In the genomic region with DNA sequence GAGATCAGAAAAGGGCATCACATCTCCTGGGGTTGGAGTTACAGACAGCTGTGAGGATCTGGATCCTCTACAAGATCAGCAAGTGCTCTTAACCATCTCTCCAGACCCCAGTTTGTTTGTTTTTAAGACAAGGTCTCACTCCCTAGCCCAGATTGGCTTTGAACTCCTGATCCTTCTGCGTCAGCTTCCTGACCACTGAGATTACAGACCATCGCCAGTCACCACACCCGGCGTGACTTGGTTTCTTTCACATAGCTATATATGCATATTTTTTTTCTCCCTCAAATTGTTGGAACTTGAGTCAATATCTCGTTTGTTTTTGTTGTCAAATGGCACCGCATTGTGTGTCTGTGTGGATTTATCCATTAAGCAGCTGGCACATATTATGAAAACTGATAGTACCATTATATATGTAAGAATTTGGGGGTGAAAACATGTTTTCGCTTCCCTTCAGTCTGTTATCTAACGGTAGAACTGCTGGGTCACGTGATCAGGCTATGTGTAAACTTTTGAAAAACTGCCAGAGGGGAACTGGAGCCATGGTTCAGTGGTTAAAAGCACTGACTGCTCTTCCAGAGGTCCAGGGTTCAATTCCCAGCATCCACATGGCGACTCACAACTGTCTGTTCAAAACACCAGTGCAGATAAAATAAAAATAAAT, we compare ENCODE assay signal across 16 mouse cellular contexts. TPM values are rescaled to one million over a fixed set of nuclear protein-coding genes. Genes with fewer than 3 reads are reported as not detected.
DNase-seq lines count a peak whose midpoint lies in the region; ATAC-seq and TF ChIP-seq lines count a peak whose summit lies in the region.
"Had no signal": no experiment of that assay in that cellular context is flagged by ENCODE, and none has a peak within 500 bp of the region (broad histone marks: within the 10 kb centered on the region; RNA-seq: fewer than 3 reads in every experiment).

No protein-coding gene starts in this region.

- ATAC-seq in liver, embryonic 12.5 days = peak; percentile 46
- 0 out of 2 replicates have a peak, but pooled peaks have one; percentile 27 for ATAC-seq in neutrophil, adult 5-6 weeks (ENCODE audit: extremely low read depth, insufficient number of reproducible peaks, low FRiP score, poor library complexity, severe bottlenecking)
- ATAC-seq in forebrain, embryonic 11.5 days (replicated peaks; ENCODE audit: low FRiP score) = no peak
- ATAC-seq: midbrain, embryonic 13.5 days; Patski had no signal

- peaks cover 28% of the 10 kb centered on the region for H3K4me1 ChIP-seq in bone marrow macrophage, adult 2 months (ENCODE audit: control insufficient read depth, insufficient read depth, low read length)
- H3K4me1 ChIP-seq in liver, embryonic 12.5 days = peaks cover 98% of the 10 kb centered on the region
- no peaks in the 10 kb centered on the region for H3K4me1 ChIP-seq in forebrain, embryonic 11.5 days (replicated peaks; ENCODE audit: control insufficient read depth, insufficient read depth, low read length)
- H3K4me1 ChIP-seq: midbrain, embryonic 13.5 days had no signal

- H3K27ac ChIP-seq in bone marrow macrophage, adult 2 months (ENCODE audit: insufficient read depth, low read depth, low read length) = 0 out of 2 replicates have a peak overlapping the region, but pooled peaks have one; percentile 2
- peak overlapping the region; percentile 84 for H3K27ac ChIP-seq in liver, embryonic 12.5 days
- no peak overlapping the region for H3K27ac ChIP-seq in forebrain, embryonic 11.5 days (ENCODE audit: low read depth, low read length)
- H3K27ac ChIP-seq: heart, adult 2 months; midbrain, embryonic 13.5 days had no signal

- peak overlapping the region; percentile 49 for H3K9ac ChIP-seq in liver, embryonic 12.5 days
- H3K9ac ChIP-seq in forebrain, embryonic 11.5 days (ENCODE audit: low read length) = no peak overlapping the region
- H3K9ac ChIP-seq: lung, embryonic 14.5 days; midbrain, embryonic 13.5 days had no signal

- WGBS in liver, embryonic 12.5 days (ENCODE audit: insufficient replicate concordance) = 28% methylated on average over 10 of the region's 10 CpGs
- 85% methylated on average over 10 of the region's 10 CpGs for WGBS in forebrain, embryonic 11.5 days

- DNase-seq in kidney, adult 9 months = peak; percentile 57
- DNase-seq in kidney, adult 11 months = no peak
- DNase-seq in adipocyte (ENCODE audit: low spot score) = no peak
- DNase-seq in adrenal gland, adult 18-20 months (ENCODE audit: low spot score in 2 of 2) = no peak
- DNase-seq in forebrain, embryonic 11.5 days (ENCODE audit: low spot score) = no peak
- DNase-seq: adrenal gland, adult 8-10 months; embryo, embryonic 11 days; heart, adult 2 months; kidney, adult 18-20 months; lung, embryonic 14.5 days had no signal

- no peak for TF ChIP-seq POLR2A in bone marrow macrophage, adult 2 months (IDR thresholded peaks at IDR 0.05; ENCODE audit: borderline replicate concordance, low read depth, low read length)

- H3K4me2 ChIP-seq in liver, embryonic 12.5 days = peak overlapping the region; percentile 74
- H3K4me2 ChIP-seq in forebrain, embryonic 11.5 days (ENCODE audit: low read depth, low read length, severe bottlenecking) = no peak overlapping the region
- H3K4me2 ChIP-seq: lung, embryonic 14.5 days; midbrain, embryonic 13.5 days had no signal

- H3K36me3 ChIP-seq in liver, embryonic 12.5 days = peaks cover 98% of the 10 kb centered on the region
- H3K36me3 ChIP-seq in forebrain, embryonic 11.5 days (ENCODE audit: control insufficient read depth, insufficient read depth, low read length) = no peaks in the 10 kb centered on the region
- H3K36me3 ChIP-seq: midbrain, embryonic 13.5 days had no signal

- no peak for TF ChIP-seq CTCF in bone marrow macrophage, adult 2 months (IDR thresholded peaks at IDR 0.05; ENCODE audit: low read depth, low read length)

- no peaks in the 10 kb centered on the region for H3K27me3 ChIP-seq in liver, embryonic 12.5 days (replicated peaks)
- H3K27me3 ChIP-seq in forebrain, embryonic 11.5 days (ENCODE audit: control insufficient read depth, insufficient read depth, low read length) = no peaks in the 10 kb centered on the region
- H3K27me3 ChIP-seq: midbrain, embryonic 13.5 days; Patski had no signal

- no peaks in the 10 kb centered on the region for H3K9me3 ChIP-seq in liver, embryonic 12.5 days (replicated peaks)
- no peaks in the 10 kb centered on the region for H3K9me3 ChIP-seq in forebrain, embryonic 11.5 days (ENCODE audit: control insufficient read depth, low read length)
- H3K9me3 ChIP-seq: midbrain, embryonic 13.5 days had no signal

- no peak overlapping the region for H3K4me3 ChIP-seq in bone marrow macrophage, adult 2 months (ENCODE audit: insufficient read depth, low read length)
- peak overlapping the region; percentile 82 for H3K4me3 ChIP-seq in liver, embryonic 12.5 days
- H3K4me3 ChIP-seq in forebrain, embryonic 11.5 days (ENCODE audit: low read depth, low read length) = no peak overlapping the region
- H3K4me3 ChIP-seq: heart, adult 2 months; midbrain, embryonic 13.5 days had no signal

RNA-seq across cellular contexts. Expression of gene Blvrb, which starts 6.8 kb away (rescaled TPM):
- polyA plus RNA-seq in bone marrow macrophage, adult 2 months (2012; ENCODE audit: insufficient read depth, insufficient read length, missing spikeins) = 473 and 496 TPM in 2 replicates
- polyA plus RNA-seq in liver, embryonic 12.5 days (2016; fragmentation: Nextera tagmentation; extraction: Ambion mirVana) = 895 and 897 TPM in 2 replicates
- total RNA-seq in neutrophil, adult 5-6 weeks (2017) = 31.7 and 32.1 TPM in 2 replicates
- total RNA-seq in adrenal gland, adult 18-20 months (2021) = 10 to 100 TPM; 40.1 to 56.1 TPM
- polyA plus RNA-seq in forebrain, embryonic 11.5 days (2014; fragmentation: Nextera tagmentation; extraction: Ambion mirVana) = 34.4 and 38.0 TPM in 2 replicates

RNA-seq across cellular contexts. Expression of gene Sptbn4, which starts 7.1 kb away (rescaled TPM):
- polyA plus RNA-seq in bone marrow macrophage, adult 2 months (2012; ENCODE audit: insufficient read depth, insufficient read length, missing spikeins) = 0.48 and 0.73 TPM in 2 replicates
- 0.11 and 0.12 TPM in 2 replicates for polyA plus RNA-seq in liver, embryonic 12.5 days (2016; fragmentation: Nextera tagmentation; extraction: Ambion mirVana)
- 0.37 TPM in 1 of 2 replicates, not detected in the other for total RNA-seq in neutrophil, adult 5-6 weeks (2017)
- total RNA-seq in adrenal gland, adult 18-20 months (2021) = 1 to 10 TPM; 2.9 to 3.1 TPM
- 0.19 and 0.28 TPM in 2 replicates for polyA plus RNA-seq in forebrain, embryonic 11.5 days (2014; fragmentation: Nextera tagmentation; extraction: Ambion mirVana)
- total RNA-seq: gastrocnemius, adult 18-20 months had no signal

RNA-seq across cellular contexts. Expression of gene Sertad3, which starts 19.0 kb away (rescaled TPM):
- polyA plus RNA-seq in bone marrow macrophage, adult 2 months (2012; ENCODE audit: insufficient read depth, insufficient read length, missing spikeins) = 19.5 and 20.9 TPM in 2 replicates
- 24.6 and 26.3 TPM in 2 replicates for polyA plus RNA-seq in liver, embryonic 12.5 days (2016; fragmentation: Nextera tagmentation; extraction: Ambion mirVana)
- 32.0 and 39.3 TPM in 2 replicates for total RNA-seq in neutrophil, adult 5-6 weeks (2017)
- total RNA-seq in adrenal gland, adult 18-20 months (2021) = 10 to 100 TPM; 10.6 to 11.5 TPM
- polyA plus RNA-seq in forebrain, embryonic 11.5 days (2014; fragmentation: Nextera tagmentation; extraction: Ambion mirVana) = 23.0 and 23.4 TPM in 2 replicates

RNA-seq across cellular contexts. Expression of gene Sertad1, which starts 32.1 kb away (rescaled TPM):
- 22.1 and 24.7 TPM in 2 replicates for polyA plus RNA-seq in bone marrow macrophage, adult 2 months (2012; ENCODE audit: insufficient read depth, insufficient read length, missing spikeins)
- polyA plus RNA-seq in liver, embryonic 12.5 days (2016; fragmentation: Nextera tagmentation; extraction: Ambion mirVana) = 19.5 and 20.9 TPM in 2 replicates
- 32.6 and 38.4 TPM in 2 replicates for total RNA-seq in neutrophil, adult 5-6 weeks (2017)
- total RNA-seq in adrenal gland, adult 18-20 months (2021) = 10 to 100 TPM; 17.3 to 23.7 TPM
- polyA plus RNA-seq in forebrain, embryonic 11.5 days (2014; fragmentation: Nextera tagmentation; extraction: Ambion mirVana) = 16.3 and 18.2 TPM in 2 replicates

RNA-seq across cellular contexts. Expression of gene Prx, which starts 44.5 kb away (rescaled TPM):
- polyA plus RNA-seq in bone marrow macrophage, adult 2 months (2012; ENCODE audit: insufficient read depth, insufficient read length, missing spikeins) = 0.57 and 0.68 TPM in 2 replicates
- polyA plus RNA-seq in liver, embryonic 12.5 days (2016; fragmentation: Nextera tagmentation; extraction: Ambion mirVana) = 0.91 and 1.2 TPM in 2 replicates
- 0.35 and 0.61 TPM in 2 replicates for total RNA-seq in neutrophil, adult 5-6 weeks (2017)
- total RNA-seq in adrenal gland, adult 18-20 months (2021) = 1 to 10 TPM; 2.6 to 3.0 TPM
- polyA plus RNA-seq in forebrain, embryonic 11.5 days (2014; fragmentation: Nextera tagmentation; extraction: Ambion mirVana) = 1.2 and 1.3 TPM in 2 replicates

Comparison
In these comparisons a context has a peak if more than half of its experiments do, and no peak if none do; other contexts are left out.
1. RNA of gene Blvrb, which starts 6.8 kb away (polyA plus RNA-seq): 895 to 897 TPM in liver, embryonic 12.5 days and 473 to 496 TPM in bone marrow macrophage, adult 2 months; 34.4 to 38.0 TPM in forebrain, embryonic 11.5 days; every median in the first group is over 10 times any median in the second.